Mouse (Mus musculus) v-Abl transformed pro-B cells (cell line): Measurements from ENCODE around the gene Nav3.

ENCODE experiments used
- in situ Hi-C, 2 experiments: fragments of 400-800 bp; cut with MboI; formaldehyde crosslinking; loops; one replicate each; pipeline ENCODE4 v1.15.1; 2025; ENCODE audit not compliant: unreplicated experiment in 2 of 2

Gene Nav3

DNA sequence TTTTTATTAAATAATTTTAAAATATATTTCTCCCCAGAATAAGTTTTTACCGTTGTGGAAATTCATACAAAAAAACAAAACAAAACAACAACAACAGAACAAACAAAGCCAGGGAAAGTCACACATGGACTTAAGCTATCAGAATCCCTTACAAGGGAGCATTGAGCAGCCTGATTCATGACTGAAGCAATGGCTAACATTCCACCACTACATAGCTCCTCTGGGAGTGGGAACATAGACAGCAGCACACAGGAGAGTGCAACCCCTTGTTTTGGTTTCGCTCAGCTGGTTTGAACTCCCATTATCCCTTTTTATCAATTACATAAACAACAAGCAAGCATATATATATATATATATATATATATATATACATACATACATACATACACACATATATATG is 589.9 kb downstream of the Nav3 start:
- in situ Hi-C loops = loop anchor here in 1 of 2 experiments (10.0 to 25.0 kb wide), 2 partner anchors 1131 to 1279 kb away; no protein-coding TSS in a partner anchor

DNA sequence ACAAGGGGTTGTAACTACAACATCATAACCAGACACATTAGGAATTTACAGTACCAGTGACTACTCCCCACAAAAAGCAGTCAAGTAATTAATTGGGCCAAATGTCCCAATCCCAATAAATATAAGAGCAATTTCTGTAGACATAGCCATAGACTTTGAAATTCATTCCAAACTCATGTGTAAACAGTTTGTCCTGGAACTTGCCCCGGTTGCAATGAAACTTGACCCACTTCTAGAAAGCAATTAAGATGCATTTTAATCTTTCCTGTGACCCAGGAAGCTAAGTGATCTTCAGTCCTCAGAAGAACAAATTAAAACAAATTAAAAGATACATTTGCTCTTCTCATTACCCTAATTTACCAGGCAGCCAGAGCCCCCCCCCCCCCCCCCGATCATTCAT is 590.6 kb downstream of the Nav3 start:
- in situ Hi-C loops = loop anchor here in 1 of 2 experiments (10.0 to 25.0 kb wide), 2 partner anchors 1131 to 1278 kb away; no protein-coding TSS in a partner anchor

DNA sequence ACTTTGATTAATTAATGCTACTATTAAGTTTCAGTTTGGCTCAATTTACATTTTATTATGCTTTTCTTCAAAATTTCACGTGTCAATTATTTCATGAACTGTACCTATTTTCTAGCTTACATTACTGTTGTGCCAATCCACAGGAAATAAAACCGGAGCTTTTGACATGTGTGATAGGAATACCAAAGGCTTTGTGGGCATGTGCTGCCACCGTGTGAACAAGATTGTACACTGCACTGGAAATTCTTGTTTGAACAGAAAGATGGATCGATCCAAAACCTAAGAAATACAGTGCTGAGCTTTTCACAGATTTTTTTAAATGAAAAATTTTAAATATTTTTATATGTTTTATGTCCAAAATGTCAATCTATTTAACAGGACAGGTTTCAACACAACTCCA is 591.3 kb downstream of the Nav3 start:
- in situ Hi-C loops = loop anchor here (5.0 to 25.0 kb wide), 3 partner anchors 1130 to 1562 kb away; no protein-coding TSS in a partner anchor

DNA sequence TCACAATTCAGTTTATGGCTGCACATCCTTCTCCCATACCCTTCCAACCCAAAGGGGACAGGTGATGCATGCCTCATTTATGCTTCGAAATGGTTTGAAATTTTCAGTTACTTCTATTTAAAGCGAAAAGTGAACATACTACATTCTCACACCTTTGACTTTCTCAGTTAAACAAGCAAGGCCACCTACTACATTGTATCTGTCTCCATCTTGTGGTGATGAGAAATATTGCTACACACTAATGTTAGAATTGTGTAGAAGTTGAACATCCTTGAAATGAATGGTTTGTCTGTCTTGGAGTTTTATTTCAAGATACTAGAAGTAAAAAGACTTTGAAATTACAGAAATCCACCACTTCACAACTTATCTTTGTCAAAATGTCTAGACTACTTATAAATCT is 594.7 kb downstream of the Nav3 start:
- in situ Hi-C loops = loop anchor here (5.0 to 25.0 kb wide), 3 partner anchors 1126 to 1559 kb away; no protein-coding TSS in a partner anchor

DNA sequence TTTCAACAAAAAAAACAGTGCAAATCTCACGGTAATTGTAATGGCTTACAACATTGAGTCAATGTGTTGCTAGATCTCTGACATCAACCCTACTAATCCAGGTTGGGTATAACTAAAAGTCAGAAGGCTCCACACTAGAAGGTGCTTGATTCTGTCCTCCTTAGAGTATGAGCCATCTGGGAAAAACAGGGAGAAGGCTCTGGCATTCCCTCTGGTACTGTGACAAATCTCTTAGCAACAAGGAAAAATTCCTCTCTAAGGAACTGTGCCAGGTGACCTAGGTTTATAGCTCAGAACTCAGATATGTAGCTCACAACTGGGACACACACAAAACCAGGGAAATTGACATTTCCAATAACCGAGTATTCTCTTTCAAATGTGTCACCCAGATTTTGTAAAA is 597.4 kb downstream of the Nav3 start:
- in situ Hi-C loops = loop anchor here in 1 of 2 experiments (25.0 kb wide), 1 partner anchor 1271 kb away; no protein-coding TSS in a partner anchor

DNA sequence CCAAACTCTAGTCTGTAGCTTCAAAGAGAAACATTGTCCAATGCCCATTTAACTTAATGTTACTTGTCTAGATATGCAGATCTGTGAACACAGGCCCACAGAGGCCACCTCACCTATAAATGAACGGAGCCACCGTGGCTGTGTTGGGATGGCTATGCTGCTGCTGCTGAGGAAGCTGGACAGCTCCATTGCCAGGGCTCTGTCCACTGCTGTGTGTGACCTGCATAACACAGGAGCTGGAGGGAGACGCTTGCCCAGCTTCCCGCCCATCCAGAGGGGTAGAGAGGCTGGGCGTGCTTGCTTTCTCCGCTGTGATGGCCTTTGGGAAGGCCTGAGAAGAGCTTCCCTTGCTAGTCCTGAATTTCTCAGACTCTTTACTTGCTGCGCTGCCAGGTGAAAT is 603.6 kb downstream of the Nav3 start:
- in situ Hi-C loops = loop anchor here in 1 of 2 experiments (25.0 kb wide), 1 partner anchor 1265 kb away; no protein-coding TSS in a partner anchor

DNA sequence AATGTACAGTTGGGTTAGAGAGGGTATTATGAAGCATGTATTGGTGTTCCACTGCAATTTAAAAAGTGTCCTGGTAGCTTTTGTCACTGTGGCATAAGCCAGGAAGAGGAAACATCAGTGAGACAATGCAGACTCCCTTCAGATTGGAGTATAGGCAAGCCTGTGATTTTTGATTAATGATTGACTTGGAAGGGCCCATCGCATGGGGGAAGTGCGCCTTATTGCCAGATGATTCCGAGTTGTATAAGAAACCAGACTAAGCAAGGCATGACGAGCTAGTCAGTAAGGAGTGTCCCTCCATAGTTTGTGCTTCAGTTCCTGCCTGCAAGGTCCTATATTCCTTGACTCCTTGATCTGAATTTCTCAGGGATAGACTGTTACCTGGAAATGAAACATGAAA is 608.4 kb downstream of the Nav3 start:
- in situ Hi-C loops = no loop called here

DNA sequence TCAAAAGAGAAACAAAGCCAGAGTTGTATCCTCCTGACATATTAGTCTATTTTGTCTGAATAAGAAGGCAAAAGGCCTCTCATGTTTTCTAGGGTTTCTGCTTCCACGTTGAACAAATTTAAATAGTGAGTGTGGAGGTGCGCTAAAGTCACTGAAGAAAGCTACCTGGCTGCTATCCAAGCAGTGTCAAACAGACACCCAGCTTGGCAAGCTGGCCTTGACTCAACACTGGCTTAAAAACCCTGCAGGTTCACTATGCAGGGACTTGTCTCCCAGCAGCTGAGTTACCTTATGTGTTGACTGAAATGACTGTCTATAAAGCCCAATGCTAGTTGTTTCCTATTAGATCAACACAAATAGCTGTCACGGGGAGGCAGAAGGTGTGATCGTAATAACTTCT is 612.3 kb downstream of the Nav3 start:
- in situ Hi-C loops = no loop called here

DNA sequence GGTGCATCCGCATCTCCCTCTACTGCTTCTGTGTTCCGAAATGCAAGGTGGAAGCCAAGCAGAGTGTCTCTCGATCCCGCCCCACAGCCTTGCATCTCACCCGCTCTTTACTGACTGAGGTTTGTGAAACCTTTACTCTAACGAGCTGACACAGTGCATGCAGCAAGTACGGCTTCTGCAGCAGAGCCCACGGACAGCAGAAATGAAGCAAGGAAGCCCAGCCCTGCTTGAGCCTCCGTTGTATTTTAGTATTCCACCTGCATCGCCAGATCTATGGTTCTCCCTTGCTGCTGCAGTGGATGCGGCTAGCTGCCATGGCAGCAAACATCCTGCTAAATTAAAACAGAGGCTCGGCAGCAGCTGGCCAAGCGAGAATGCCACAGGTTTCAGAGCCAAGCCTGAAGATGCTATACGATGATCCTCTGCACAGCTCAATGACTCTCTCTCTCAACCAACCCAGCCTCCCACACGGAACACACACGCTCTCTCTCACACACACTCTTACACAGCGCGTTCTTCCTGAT is 623.2 kb downstream of the Nav3 start:
- in situ Hi-C loops = no loop called here

DNA sequence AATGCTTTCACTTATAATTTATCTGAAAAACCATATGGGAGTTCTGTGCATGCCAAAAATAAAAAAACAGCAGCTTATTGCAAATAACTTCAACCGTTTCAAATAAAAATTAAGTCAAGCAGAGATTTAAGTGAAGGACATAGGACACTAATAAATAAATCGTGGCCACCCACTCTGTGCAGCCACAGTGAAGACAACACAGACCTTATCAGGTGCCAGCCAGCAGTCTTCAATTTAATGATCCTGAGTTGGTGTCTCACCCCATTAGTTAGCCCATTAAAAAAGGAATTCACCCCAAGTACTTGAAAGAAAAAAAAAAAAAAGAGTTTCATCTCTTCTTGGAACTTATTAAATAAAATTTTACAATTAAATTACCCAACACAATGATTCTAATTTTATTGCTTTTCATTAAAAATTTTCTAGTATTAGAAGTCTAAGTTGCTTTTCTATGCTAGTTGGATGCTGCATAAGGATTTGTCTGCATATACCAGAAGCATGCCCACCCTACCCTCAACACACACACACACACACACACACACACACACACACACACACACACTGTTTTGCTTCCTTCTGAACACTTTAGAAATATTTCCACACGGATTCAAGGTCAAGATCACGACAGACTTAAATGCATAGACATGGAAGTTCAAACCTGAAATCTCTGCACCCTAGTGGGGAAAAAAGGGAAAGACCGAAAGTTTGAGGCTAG is 649.1 kb downstream of the Nav3 start:
- in situ Hi-C loops = no loop called here

DNA sequence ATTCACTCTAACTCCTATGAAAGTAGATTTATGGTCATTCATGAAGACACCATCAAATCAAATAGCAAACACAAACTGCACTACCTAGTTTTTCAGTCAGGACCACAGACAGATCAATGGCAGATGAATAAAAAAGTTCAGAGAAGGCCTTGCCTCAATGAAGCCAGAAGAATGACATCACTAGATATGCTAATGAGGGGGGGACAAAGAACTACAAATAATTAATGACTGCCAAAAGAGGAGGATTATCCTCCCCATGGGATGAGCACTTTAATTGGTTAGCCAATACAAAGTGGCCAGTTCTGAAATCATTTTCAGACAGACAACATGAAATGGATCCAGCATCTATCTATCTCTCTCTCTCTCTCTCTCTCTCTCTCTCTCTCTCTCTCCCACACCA is 652.6 kb downstream of the Nav3 start:
- in situ Hi-C loops = no loop called here

DNA sequence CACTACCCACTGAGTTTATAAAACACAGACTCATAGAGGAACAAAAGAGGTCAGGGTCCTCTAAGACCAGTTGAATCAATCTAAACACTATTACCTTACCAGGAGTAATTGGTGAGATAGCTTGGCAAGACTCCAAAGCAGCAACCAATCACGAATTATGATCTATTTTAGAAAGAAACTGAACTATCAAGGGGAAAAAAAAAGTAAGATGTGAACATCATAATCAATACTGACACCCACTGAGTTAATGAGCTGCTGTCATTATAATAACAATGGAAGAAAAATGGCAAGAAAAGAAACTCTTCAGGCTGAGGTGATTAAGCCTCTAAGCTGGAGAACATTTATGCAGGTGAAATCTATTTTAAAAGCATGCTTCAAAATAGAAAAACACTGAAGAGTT is 653.8 kb downstream of the Nav3 start:
- in situ Hi-C loops = no loop called here

DNA sequence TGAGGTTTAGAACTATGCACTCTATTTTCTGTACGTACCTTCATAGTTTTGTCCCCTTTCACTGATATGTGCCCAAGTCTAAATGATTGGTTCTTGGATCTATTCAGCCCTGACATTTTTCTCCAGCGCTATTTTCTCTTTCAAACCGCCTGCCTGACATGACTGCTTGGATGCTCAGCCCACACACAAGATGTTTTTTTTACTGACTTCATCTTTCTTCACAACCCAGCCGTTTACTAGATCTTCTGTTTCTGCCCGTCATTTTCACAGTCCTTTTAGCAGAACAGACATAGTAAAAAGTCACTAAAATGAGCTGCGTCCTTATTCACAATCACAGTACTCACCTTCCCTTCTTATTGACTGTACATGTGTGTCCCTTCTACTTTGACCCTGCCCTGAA is 656.8 kb downstream of the Nav3 start:
- in situ Hi-C loops = no loop called here

DNA sequence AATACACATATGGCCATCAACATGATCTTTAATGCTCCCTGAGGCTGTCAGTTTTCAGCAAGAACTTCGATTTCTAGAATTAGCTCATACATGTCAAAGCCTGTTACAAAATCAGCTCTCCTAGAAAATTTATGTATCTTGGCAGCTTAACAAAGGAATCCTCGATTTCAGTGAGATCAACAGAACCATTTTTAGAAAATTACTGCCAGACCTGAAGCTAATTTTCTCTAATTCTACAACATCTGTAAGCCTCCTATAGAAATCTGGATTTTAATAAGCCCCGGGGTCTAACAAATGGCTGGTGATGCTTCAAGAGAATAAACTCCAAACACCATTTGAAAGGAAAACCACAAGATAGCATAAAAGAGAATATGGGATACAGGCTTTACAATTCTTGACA is 659.0 kb downstream of the Nav3 start:
- in situ Hi-C loops = no loop called here

DNA sequence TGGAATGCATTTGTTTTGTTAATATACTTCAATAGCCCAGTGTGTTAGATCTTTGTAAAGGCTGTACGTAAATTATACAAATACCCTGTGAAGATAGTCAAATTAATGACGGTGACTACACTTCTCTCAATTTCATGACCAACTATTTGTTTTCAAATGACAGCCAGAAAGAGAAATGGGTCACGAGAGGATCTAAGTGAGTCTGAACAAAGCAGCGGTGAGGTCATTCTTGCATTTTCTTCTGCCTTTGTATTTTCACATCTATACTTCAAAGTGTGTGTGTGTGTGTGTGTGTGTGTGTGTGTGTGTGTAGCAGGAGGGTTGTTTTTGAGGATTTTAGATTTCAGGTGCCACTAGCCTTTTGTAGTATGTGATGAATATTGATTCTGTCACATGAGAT is 662.5 kb downstream of the Nav3 start:
- in situ Hi-C loops = no loop called here

DNA sequence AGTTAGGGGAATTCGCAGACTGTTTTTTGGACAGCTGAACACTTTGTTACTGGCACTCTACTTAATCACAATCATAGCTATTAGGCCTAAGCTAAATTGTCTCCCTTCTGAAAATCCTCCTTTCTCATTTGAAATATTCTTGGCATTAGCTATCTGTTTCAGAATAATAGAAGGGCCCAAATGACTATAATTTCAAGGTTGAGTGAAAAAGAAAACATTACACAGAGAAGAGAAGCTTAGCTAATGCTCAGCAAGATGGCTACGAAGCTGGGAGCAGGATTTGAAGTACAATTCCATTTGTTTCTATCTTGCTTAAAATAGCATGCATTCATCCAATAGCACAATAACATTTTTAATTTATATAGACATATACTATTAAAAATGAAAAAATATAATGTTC is 667.3 kb downstream of the Nav3 start:
- in situ Hi-C loops = no loop called here

DNA sequence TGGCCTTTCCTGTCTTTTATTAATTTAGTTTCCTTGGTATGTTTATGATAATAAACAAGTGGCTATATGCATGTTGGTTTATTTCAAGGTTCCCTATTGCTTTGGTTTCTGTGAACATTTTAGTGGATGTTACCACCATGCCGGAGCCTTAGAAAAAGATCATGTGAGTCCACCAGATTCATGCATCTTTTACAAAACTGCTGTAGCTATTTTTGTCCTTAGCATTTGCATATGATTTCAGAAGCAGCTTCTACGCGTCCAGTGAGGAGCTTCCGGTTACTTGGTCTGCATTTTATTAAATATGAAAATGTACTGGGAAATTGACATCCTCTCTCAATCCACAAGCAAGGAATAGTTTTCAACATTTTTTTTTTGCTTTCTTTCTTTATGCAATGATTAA is 676.9 kb downstream of the Nav3 start:
- in situ Hi-C loops = no loop called here

DNA sequence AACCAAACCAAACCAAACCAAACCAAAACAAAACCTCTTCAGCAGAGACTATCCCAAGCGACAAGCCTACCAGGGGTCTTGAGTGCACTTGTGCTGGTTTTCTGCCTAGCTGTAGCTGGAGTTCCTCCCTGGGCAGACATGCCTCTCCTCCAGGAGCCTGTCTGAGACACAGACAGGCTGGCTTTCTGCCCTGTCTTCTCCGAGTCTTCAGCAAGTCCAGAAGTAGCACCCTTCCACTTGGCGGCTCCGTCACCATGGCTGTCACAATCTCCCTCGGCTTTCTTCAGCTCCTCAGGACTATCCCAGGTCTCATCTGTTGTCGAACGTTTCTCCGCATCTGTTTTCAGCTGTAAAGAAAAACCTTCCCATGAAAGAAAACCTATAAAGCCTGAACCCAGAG is 686.9 kb downstream of the Nav3 start:
- in situ Hi-C loops = no loop called here

DNA sequence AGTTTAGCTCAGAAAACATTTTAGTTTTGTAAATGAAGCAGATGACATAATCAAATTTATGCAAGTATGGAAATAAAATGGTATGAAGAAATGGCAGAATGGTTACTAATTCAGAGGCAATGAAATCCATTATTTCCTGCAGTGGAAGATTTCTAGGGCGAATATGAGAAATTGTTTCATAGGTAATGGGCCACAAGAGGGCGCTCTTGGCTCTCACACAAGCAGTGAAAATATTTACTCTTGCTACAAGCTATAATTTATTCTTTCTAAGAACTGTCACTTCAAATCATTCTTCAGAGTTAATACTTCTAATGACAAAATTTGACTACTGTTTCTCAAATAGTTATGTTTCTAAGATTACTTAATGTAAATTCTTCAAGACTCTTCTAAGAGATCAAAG is 690.4 kb downstream of the Nav3 start:
- in situ Hi-C loops = no loop called here

DNA sequence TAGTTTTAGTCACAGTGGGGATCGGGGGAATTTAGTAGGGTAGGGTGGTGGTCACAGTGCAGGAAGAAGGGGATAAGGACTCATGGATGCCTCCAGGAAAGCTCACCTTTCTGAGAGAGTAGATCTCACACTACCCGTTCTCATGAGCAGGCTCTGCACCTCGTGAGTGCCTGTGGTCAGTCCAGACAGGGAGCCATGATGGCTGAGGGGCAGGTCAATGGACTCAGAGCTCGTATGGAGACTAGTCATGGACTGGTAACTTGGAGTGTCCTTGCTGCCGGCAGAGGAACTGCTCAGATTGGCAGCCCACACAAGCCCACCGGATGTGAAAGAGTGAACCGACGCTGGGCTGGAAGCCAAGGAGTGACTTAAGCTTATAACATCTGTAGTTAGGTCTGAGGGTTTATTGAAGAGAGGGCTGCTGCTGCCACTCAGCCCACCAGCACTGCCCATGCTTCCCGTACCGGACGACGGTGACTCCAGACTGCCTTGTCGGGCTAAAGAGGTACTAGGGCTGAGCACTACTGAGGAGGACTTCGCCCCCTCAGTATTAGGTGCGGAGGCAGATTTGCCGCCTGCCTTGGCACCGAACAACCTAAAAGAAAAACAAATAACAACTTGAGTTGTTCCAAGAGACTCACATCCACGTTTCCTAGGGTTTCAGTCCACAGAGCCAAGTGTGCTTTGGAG is 691.4 kb downstream of the Nav3 start:
- in situ Hi-C loops = no loop called here

DNA sequence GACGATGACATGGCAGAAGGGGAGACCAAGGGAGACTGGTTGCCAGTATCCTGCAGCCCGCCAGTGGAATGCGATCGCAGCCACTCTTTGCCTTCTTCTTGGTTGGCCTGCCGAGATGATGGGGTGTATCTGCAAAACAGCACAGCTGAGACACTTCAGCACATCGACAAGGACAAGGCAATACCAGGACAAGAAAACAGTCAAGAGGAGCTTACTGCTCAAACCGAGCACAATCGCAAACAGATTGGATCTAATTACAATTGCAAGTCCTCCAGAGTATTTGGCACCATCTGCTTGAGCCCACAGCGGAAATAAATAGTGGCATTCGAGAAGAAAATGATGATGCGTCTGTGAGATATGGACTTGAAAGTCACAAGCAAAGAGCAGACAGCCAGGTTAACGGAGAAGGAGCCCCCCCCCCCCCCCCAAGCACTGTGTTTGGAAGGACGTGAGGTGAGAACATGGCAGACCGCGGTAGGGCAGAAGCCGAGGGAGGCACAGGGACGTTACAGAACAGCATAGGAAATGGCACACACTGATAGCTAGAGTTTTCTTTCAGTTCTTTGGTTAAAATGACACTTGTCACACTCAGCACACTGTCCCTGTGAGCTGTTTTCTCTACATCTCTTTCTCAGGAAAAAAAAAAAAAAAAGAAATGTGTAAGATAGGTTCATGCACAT is 696.9 kb downstream of the Nav3 start:
- in situ Hi-C loops = no loop called here
